Mouse (Mus musculus) liver, embryonic 15.5 days (tissue): ENCODE results near the gene Adamtsl4. TPM values are rescaled to one million over a fixed set of nuclear protein-coding genes. Genes with fewer than 3 reads are reported as not detected.

Experiments
- ATAC-seq: fragments of 200-750 bp; cut with Nextera tagmentation; 2 replicates; pipeline ENCODE4 v1.8.0; 2017; ENCODE audit warnings: moderate number of reproducible peaks, mild to moderate bottlenecking, moderate library complexity; ENCODE audit not compliant: insufficient read depth
- H3K27ac ChIP-seq: fragments of 300-500 bp; sonication (generic); replicated peaks from 2 replicates; pipeline ENCODE4 v1.5.1; 2015; ENCODE audit warnings: mild to moderate bottlenecking, inconsistent platforms
- H3K27me3 ChIP-seq: fragments of 300-500 bp; sonication (generic); 2 replicates; pipeline ENCODE4 v1.6.1; 2015; ENCODE audit warnings: mild to moderate bottlenecking, inconsistent platforms
- H3K36me3 ChIP-seq: fragments of 300-500 bp; sonication (generic); replicated peaks from 2 replicates; pipeline ENCODE4 v1.6.1; 2015; ENCODE audit warnings: moderate library complexity, mild to moderate bottlenecking, inconsistent platforms
- H3K4me1 ChIP-seq: fragments of 300-500 bp; sonication (generic); replicated peaks from 2 replicates; pipeline ENCODE4 v1.6.1; 2015; ENCODE audit warnings: inconsistent platforms
- H3K4me2 ChIP-seq: fragments of 300-500 bp; sonication (generic); 2 replicates; pipeline ENCODE4 v1.6.1; 2015; ENCODE audit warnings: moderate library complexity, mild to moderate bottlenecking, inconsistent platforms
- H3K4me3 ChIP-seq: fragments of 300-500 bp; sonication (generic); replicated peaks from 2 replicates; pipeline ENCODE4 v1.5.1; 2015; ENCODE audit warnings: mild to moderate bottlenecking, inconsistent platforms
- H3K9ac ChIP-seq: fragments of 300-500 bp; sonication (generic); 2 replicates; pipeline ENCODE4 v1.6.1; 2015; ENCODE audit warnings: moderate library complexity, mild to moderate bottlenecking, inconsistent platforms
- H3K9me3 ChIP-seq: fragments of 300-500 bp; sonication (generic); replicated peaks from 2 replicates; pipeline ENCODE4 v1.6.1; 2016; ENCODE audit warnings: inconsistent platforms
- WGBS: fragments of 180-500 bp; shearing (Covaris S2); methylation state at CpG from one replicate; pipeline ENCODE4 v1.1.7; 2015; ENCODE audit warnings: mixed read lengths; ENCODE audit not compliant: insufficient replicate concordance; 5-methylcytosine and 5-hydroxymethylcytosine counted together
- polyA plus RNA-seq: library from polyadenylated mRNA; unstranded; fragments of >200 nt; fragmentation: Nextera tagmentation; extraction: Ambion mirVana; gene quantifications from 2 replicates; pipeline ENCODE4 v1.2.1, GENCODE M21; 2015

The Adamtsl4 gene
- polyA plus RNA-seq, 1 experiment from 2014 or later = 1.0 TPM

GRCm38 (mm10) chr3:95651033-95651373, 36.7 kb downstream of the Adamtsl4 start:
- no peak for ATAC-seq
- 68% methylated on average over 3 of the region's 3 CpGs for WGBS
- no peak overlapping the region for H3K9ac ChIP-seq
- peak overlapping the region; percentile 75 for H3K27ac ChIP-seq
- 0 out of 2 replicates have a peak overlapping the region, but pooled peaks have one; percentile 0 for H3K4me2 ChIP-seq
- no peaks in the 10 kb centered on the region for H3K9me3 ChIP-seq
- H3K4me1 ChIP-seq = peaks cover 46% of the 10 kb centered on the region
- no peak overlapping the region for H3K4me3 ChIP-seq
- no peaks in the 10 kb centered on the region for H3K27me3 ChIP-seq
- no peaks in the 10 kb centered on the region for H3K36me3 ChIP-seq

GRCm38 (mm10) chr3:95650276-95651032, 37.3 kb downstream of the Adamtsl4 start:
- Histone ChIP-seq H3K36me3 (no peaks in the 10 kb centered on the region), H3K4me3 (no peak overlapping the region), H3K4me1 (peaks cover 50% of the 10 kb centered on the region), H3K27me3 (no peaks in the 10 kb centered on the region), H3K9ac (no peak overlapping the region), H3K4me2 (0 out of 2 replicates have a peak overlapping the region, but pooled peaks have one; percentile 0), H3K9me3 (no peaks in the 10 kb centered on the region), H3K27ac (peak overlapping the region; percentile 75)
- WGBS = 44% methylated on average over 6 of the region's 6 CpGs
- no peak for ATAC-seq

- H3K4me1 ChIP-seq = peaks cover 57% of the 10 kb centered on the region
- H3K27me3 ChIP-seq = no peaks in the 10 kb centered on the region
- H3K9me3 ChIP-seq = no peaks in the 10 kb centered on the region
- H3K36me3 ChIP-seq = no peaks in the 10 kb centered on the region
- no peak overlapping the region for H3K27ac ChIP-seq
- no peak for ATAC-seq
- no peak overlapping the region for H3K4me3 ChIP-seq
- WGBS = 79% methylated on average over 5 of the region's 5 CpGs
- H3K4me2 ChIP-seq = no peak overlapping the region
- H3K9ac ChIP-seq = no peak overlapping the region
Measured at GRCm38 (mm10) chr3:95648016-95648415, 39.7 kb downstream of the Adamtsl4 start.

GRCm38 (mm10) chr3:95645313-95646235, 42.1 kb downstream of the Adamtsl4 start:
- Histone ChIP-seq H3K4me1 (peaks cover 51% of the 10 kb centered on the region), H3K4me2 (no peak overlapping the region), H3K9ac (no peak overlapping the region), H3K4me3 (no peak overlapping the region), H3K27me3 (no peaks in the 10 kb centered on the region), H3K27ac (peak overlapping the region; percentile 69), H3K36me3 (0 out of 2 replicates have a peak, but pooled peaks cover 3% of the 10 kb centered on the region), H3K9me3 (no peaks in the 10 kb centered on the region)
- WGBS = 31% methylated on average over 10 of the region's 10 CpGs
- ATAC-seq = peak; percentile 49

- WGBS = 36% methylated on average over 7 of the region's 7 CpGs
- ATAC-seq = peak; percentile 69
- H3K4me2 ChIP-seq = no peak overlapping the region
- peaks cover 67% of the 10 kb centered on the region for H3K4me1 ChIP-seq
- H3K27ac ChIP-seq = peak overlapping the region; percentile 70
- H3K4me3 ChIP-seq = no peak overlapping the region
- no peak overlapping the region for H3K9ac ChIP-seq
- H3K36me3 ChIP-seq = peaks cover 21% of the 10 kb centered on the region
- no peaks in the 10 kb centered on the region for H3K9me3 ChIP-seq
- H3K27me3 ChIP-seq = no peaks in the 10 kb centered on the region
Measured at GRCm38 (mm10) chr3:95643097-95643496, 44.6 kb downstream of the Adamtsl4 start.

GRCm38 (mm10) chr3:95639694-95640093, 48.0 kb downstream of the Adamtsl4 start:
- Histone ChIP-seq H3K9me3 (no peaks in the 10 kb centered on the region), H3K4me3 (no peak overlapping the region), H3K4me2 (no peak overlapping the region), H3K36me3 (peaks cover 55% of the 10 kb centered on the region), H3K4me1 (peaks cover 73% of the 10 kb centered on the region), H3K9ac (no peak overlapping the region), H3K27ac (no peak overlapping the region), H3K27me3 (no peaks in the 10 kb centered on the region)
- 74% methylated on average over 1 of the region's 1 CpGs for WGBS
- ATAC-seq = no peak

GRCm38 (mm10) chr3:95636072-95636471, 51.6 kb downstream of the Adamtsl4 start:
- 83% methylated on average over 4 of the region's 4 CpGs for WGBS
- Histone ChIP-seq H3K4me1 (peaks cover 53% of the 10 kb centered on the region), H3K4me2 (no peak overlapping the region), H3K27me3 (no peaks in the 10 kb centered on the region), H3K9me3 (no peaks in the 10 kb centered on the region), H3K36me3 (peaks cover 88% of the 10 kb centered on the region), H3K4me3 (no peak overlapping the region), H3K27ac (peak overlapping the region; percentile 68), H3K9ac (no peak overlapping the region)
- ATAC-seq = peak; percentile 24; the same call in 1 of the 2 replicates

GRCm38 (mm10) chr3:95635636-95636035, 52.1 kb downstream of the Adamtsl4 start:
- Histone ChIP-seq H3K4me3 (no peak overlapping the region), H3K27me3 (no peaks in the 10 kb centered on the region), H3K9me3 (no peaks in the 10 kb centered on the region), H3K36me3 (peaks cover 92% of the 10 kb centered on the region), H3K27ac (peak overlapping the region; percentile 68), H3K4me2 (no peak overlapping the region), H3K9ac (no peak overlapping the region), H3K4me1 (peaks cover 53% of the 10 kb centered on the region)
- 72% methylated on average over 4 of the region's 4 CpGs for WGBS
- no peak for ATAC-seq

GRCm38 (mm10) chr3:95632648-95633588, 54.8 kb downstream of the Adamtsl4 start:
- Histone ChIP-seq H3K27ac (peak overlapping the region; percentile 56; the same call in 1 of the 2 replicates), H3K9me3 (no peaks in the 10 kb centered on the region), H3K4me2 (no peak overlapping the region), H3K4me1 (peaks cover 40% of the 10 kb centered on the region), H3K4me3 (no peak overlapping the region), H3K27me3 (no peaks in the 10 kb centered on the region), H3K36me3 (peaks cover 100% of the 10 kb centered on the region), H3K9ac (no peak overlapping the region)
- WGBS = 75% methylated on average over 12 of the region's 12 CpGs
- ATAC-seq = no peak

GRCm38 (mm10) chr3:95631304-95631703, 56.4 kb downstream of the Adamtsl4 start:
- Histone ChIP-seq H3K4me3 (no peak overlapping the region), H3K9ac (no peak overlapping the region), H3K4me1 (peaks cover 40% of the 10 kb centered on the region), H3K9me3 (no peaks in the 10 kb centered on the region), H3K27me3 (no peaks in the 10 kb centered on the region), H3K27ac (peak overlapping the region; percentile 56; the same call in 1 of the 2 replicates), H3K4me2 (no peak overlapping the region), H3K36me3 (peaks cover 99% of the 10 kb centered on the region)
- 80% methylated on average over 6 of the region's 6 CpGs for whole genome bisulfite sequencing
- no peak for ATAC-seq
